Mouse (Mus musculus): ENCODE results near the gene Glcci1. TPM values are rescaled to one million over a fixed set of nuclear protein-coding genes. Genes with fewer than 3 reads are reported as not detected.

Gene Glcci1
- polyA plus RNA-seq, 1 experiment from 2014 or later, result 7.7 TPM

GRCm38 (mm10) chr6:8551155-8551554 is 41.8 kb downstream of the Glcci1 start:
- DNase-seq (ENCODE audit: low spot score) (no peak), ATAC-seq (no peak)
- no peak for TF ChIP-seq CTCF (IDR thresholded peaks at IDR 0.05)
- TF ChIP-seq EP300 (IDR thresholded peaks at IDR 0.05), result no peak
- Histone ChIP-seq H3K9me3 (ENCODE audit: low read length) (no peaks in the 10 kb centered on the region; the same call in 1 of the 2 replicates), H3K27me3 (replicated peaks; ENCODE audit: insufficient read depth, low read length) (no peaks in the 10 kb centered on the region), H3K36me3 (ENCODE audit: insufficient read depth, low read length) (no peaks in the 10 kb centered on the region), H3K4me3 (ENCODE audit: low read depth, low read length) (no peak overlapping the region), H3K27ac (ENCODE audit: low read length) (no peak overlapping the region), H3K4me2 (replicated peaks; ENCODE audit: low read depth, low read length) (no peak overlapping the region), H3K9ac (replicated peaks; ENCODE audit: low read depth) (no peak overlapping the region), H3K4me1 (ENCODE audit: insufficient read depth, low read depth, low read length) (no peaks in the 10 kb centered on the region)
- WGBS, result 91% methylated on average over 2 of the region's 2 CpGs

- Histone ChIP-seq H3K4me3 (ENCODE audit: low read depth, low read length) (no peak overlapping the region), H3K36me3 (ENCODE audit: insufficient read depth, low read length) (no peaks in the 10 kb centered on the region), H3K27me3 (replicated peaks; ENCODE audit: insufficient read depth, low read length) (no peaks in the 10 kb centered on the region), H3K4me2 (replicated peaks; ENCODE audit: low read depth, low read length) (no peak overlapping the region), H3K9ac (replicated peaks; ENCODE audit: low read depth) (no peak overlapping the region), H3K27ac (ENCODE audit: low read length) (no peak overlapping the region), H3K4me1 (ENCODE audit: insufficient read depth, low read depth, low read length) (no peaks in the 10 kb centered on the region), H3K9me3 (ENCODE audit: low read length) (no peaks in the 10 kb centered on the region; the same call in 1 of the 2 replicates)
- TF ChIP-seq EP300 (IDR thresholded peaks at IDR 0.05) (no peak), CTCF (IDR thresholded peaks at IDR 0.05) (no peak)
- ATAC-seq (no peak), DNase-seq (ENCODE audit: low spot score) (no peak)
- 95% methylated on average over 5 of the region's 5 CpGs for WGBS
These were observed 47.6 kb downstream of the Glcci1 start for GRCm38 (mm10) chr6:8556849-8557571.

- TF ChIP-seq EP300 (IDR thresholded peaks at IDR 0.05) (no peak), CTCF (IDR thresholded peaks at IDR 0.05) (no peak)
- no peak overlapping the region for H3K4me2 ChIP-seq (replicated peaks; ENCODE audit: low read depth, low read length)
- no peak overlapping the region for H3K9ac ChIP-seq (replicated peaks; ENCODE audit: low read depth)
- 63% methylated on average over 2 of the region's 2 CpGs for WGBS
- H3K9me3 ChIP-seq (ENCODE audit: low read length), result no peaks in the 10 kb centered on the region; the same call in 1 of the 2 replicates
- ATAC-seq (no peak), DNase-seq (ENCODE audit: low spot score) (peak; percentile 49)
- H3K27ac ChIP-seq (ENCODE audit: low read length), result no peak overlapping the region
- no peak overlapping the region for H3K4me3 ChIP-seq (ENCODE audit: low read depth, low read length)
- no peaks in the 10 kb centered on the region for H3K36me3 ChIP-seq (ENCODE audit: insufficient read depth, low read length)
- H3K4me1 ChIP-seq (ENCODE audit: insufficient read depth, low read depth, low read length), result no peaks in the 10 kb centered on the region
- no peaks in the 10 kb centered on the region for H3K27me3 ChIP-seq (replicated peaks; ENCODE audit: insufficient read depth, low read length)
These were observed 51.3 kb downstream of the Glcci1 start for GRCm38 (mm10) chr6:8560682-8561081.

GRCm38 (mm10) chr6:8582377-8582776 is 73.0 kb downstream of the Glcci1 start:
- H3K4me3 ChIP-seq (ENCODE audit: low read depth, low read length), result no peak overlapping the region
- WGBS, result 94% methylated on average over 9 of the region's 9 CpGs
- no peaks in the 10 kb centered on the region for H3K27me3 ChIP-seq (replicated peaks; ENCODE audit: insufficient read depth, low read length)
- no peak overlapping the region for H3K4me2 ChIP-seq (replicated peaks; ENCODE audit: low read depth, low read length)
- ATAC-seq (no peak), DNase-seq (ENCODE audit: low spot score) (no peak)
- no peaks in the 10 kb centered on the region for H3K9me3 ChIP-seq (ENCODE audit: low read length)
- no peaks in the 10 kb centered on the region for H3K4me1 ChIP-seq (ENCODE audit: insufficient read depth, low read depth, low read length)
- no peaks in the 10 kb centered on the region for H3K36me3 ChIP-seq (ENCODE audit: insufficient read depth, low read length)
- H3K27ac ChIP-seq (ENCODE audit: low read length), result no peak overlapping the region
- TF ChIP-seq CTCF (IDR thresholded peaks at IDR 0.05) (no peak), EP300 (IDR thresholded peaks at IDR 0.05) (no peak)
- no peak overlapping the region for H3K9ac ChIP-seq (replicated peaks; ENCODE audit: low read depth)

- Histone ChIP-seq H3K4me3 (ENCODE audit: low read depth, low read length) (no peak overlapping the region), H3K9ac (replicated peaks; ENCODE audit: low read depth) (no peak overlapping the region), H3K36me3 (ENCODE audit: insufficient read depth, low read length) (no peaks in the 10 kb centered on the region), H3K27me3 (replicated peaks; ENCODE audit: insufficient read depth, low read length) (no peaks in the 10 kb centered on the region), H3K9me3 (ENCODE audit: low read length) (no peaks in the 10 kb centered on the region), H3K27ac (ENCODE audit: low read length) (no peak overlapping the region), H3K4me1 (ENCODE audit: insufficient read depth, low read depth, low read length) (no peaks in the 10 kb centered on the region), H3K4me2 (replicated peaks; ENCODE audit: low read depth, low read length) (no peak overlapping the region)
- no peak for ATAC-seq
- TF ChIP-seq EP300 (IDR thresholded peaks at IDR 0.05) (no peak), CTCF (IDR thresholded peaks at IDR 0.05) (no peak)
- no peak for DNase-seq (ENCODE audit: low spot score)
- 89% methylated on average over 3 of the region's 3 CpGs for WGBS
These were observed 74.5 kb downstream of the Glcci1 start for GRCm38 (mm10) chr6:8583892-8584291.

- ATAC-seq (no peak), DNase-seq (ENCODE audit: low spot score) (no peak)
- no peak overlapping the region for H3K4me3 ChIP-seq (ENCODE audit: low read depth, low read length)
These were observed 82.3 kb downstream of the Glcci1 start for GRCm38 (mm10) chr6:8591665-8592064.

More at GRCm38 (mm10) chr6:8591665-8592064, 82.3 kb downstream of the Glcci1 start:
- H3K4me2 ChIP-seq (replicated peaks; ENCODE audit: low read depth, low read length), result no peak overlapping the region
- no peaks in the 10 kb centered on the region for H3K9me3 ChIP-seq (ENCODE audit: low read length)
- H3K27ac ChIP-seq (ENCODE audit: low read length), result no peak overlapping the region
- TF ChIP-seq CTCF (IDR thresholded peaks at IDR 0.05), result no peak
- no peak for TF ChIP-seq EP300 (IDR thresholded peaks at IDR 0.05)
- H3K27me3 ChIP-seq (replicated peaks; ENCODE audit: insufficient read depth, low read length), result no peaks in the 10 kb centered on the region
- 84% methylated on average over 9 of the region's 9 CpGs for WGBS
- H3K9ac ChIP-seq (replicated peaks; ENCODE audit: low read depth), result no peak overlapping the region
- no peaks in the 10 kb centered on the region for H3K4me1 ChIP-seq (ENCODE audit: insufficient read depth, low read depth, low read length)
- H3K36me3 ChIP-seq (ENCODE audit: insufficient read depth, low read length), result no peaks in the 10 kb centered on the region
